In the genomic region with DNA sequence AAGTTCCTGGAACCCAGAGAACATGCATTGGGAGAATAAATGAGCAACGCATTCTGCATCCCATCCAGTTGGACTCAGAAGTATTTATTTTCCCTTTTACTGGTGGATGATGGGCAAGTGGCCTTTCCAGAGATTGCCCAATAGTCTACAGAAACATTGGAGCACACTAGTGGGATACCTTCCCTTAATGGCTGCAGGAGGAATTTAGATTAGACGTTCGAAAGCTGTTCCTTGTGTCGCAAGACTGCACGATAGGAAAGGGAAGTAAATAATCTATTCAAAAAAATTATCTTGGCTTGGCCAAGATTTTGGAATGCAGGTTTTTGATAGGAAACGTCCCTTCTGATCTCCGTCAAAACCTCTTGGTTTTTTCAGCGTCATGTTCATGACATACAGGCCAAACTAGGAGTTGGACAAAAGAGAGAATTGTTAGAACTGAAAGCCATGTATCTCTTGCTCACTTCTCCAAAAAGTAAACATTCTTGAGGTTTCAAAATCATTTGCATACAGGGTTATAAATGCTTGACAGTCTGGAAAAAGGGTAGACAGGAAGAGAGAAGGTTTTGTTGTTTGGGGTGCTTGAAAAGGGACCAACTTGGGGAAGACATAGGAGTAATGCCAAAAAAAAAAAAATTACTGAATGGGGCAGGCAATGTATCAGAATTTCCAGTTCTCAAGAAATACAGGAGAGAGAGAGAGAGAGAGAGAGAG, we compare ENCODE assay signal across 8 mouse cellular contexts. TPM values are rescaled to one million over a fixed set of nuclear protein-coding genes. Genes with fewer than 3 reads are reported as not detected.
A peak's percentile ranks its signal among the peaks of the same experiment; 100 is the strongest.
DNase-seq lines count a peak whose midpoint lies in the region; ATAC-seq and TF ChIP-seq lines count a peak whose summit lies in the region.

No protein-coding gene starts in this region.

- no peak for ATAC-seq in lung, embryonic 16.5 days (ENCODE audit: low read depth)
- no peak for ATAC-seq in megakaryocyte progenitor cell, adult 5-6 weeks (replicated peaks; ENCODE audit: poor library complexity)

- TF ChIP-seq CTCF in E14TG2a.4 (conservative IDR thresholded peaks at IDR 0.05; ENCODE audit: low read length), result no peak

- peak overlapping the region; percentile 97; the same call in 1 of the 2 replicates for H3K4me3 ChIP-seq in E14TG2a.4 (replicated peaks; ENCODE audit: low read length)
- H3K4me3 ChIP-seq in hindbrain, embryonic 10.5 days, result peak overlapping the region; percentile 94
- peak overlapping the region; percentile 93 for H3K4me3 ChIP-seq in lung, embryonic 16.5 days (ENCODE audit: low read length)

- peak overlapping the region; percentile 97 for H3K27ac ChIP-seq in hindbrain, embryonic 10.5 days
- peak overlapping the region; percentile 100 for H3K27ac ChIP-seq in lung, embryonic 16.5 days (ENCODE audit: low read length)

- peaks cover 46% of the 10 kb centered on the region for H3K4me1 ChIP-seq in E14TG2a.4 (replicated peaks; ENCODE audit: low read depth, low read length)
- H3K4me1 ChIP-seq in hindbrain, embryonic 10.5 days (replicated peaks), result peaks cover 15% of the 10 kb centered on the region
- H3K4me1 ChIP-seq in lung, embryonic 16.5 days (replicated peaks; ENCODE audit: control insufficient read depth, insufficient read depth, low read length), result peaks cover 10% of the 10 kb centered on the region

- H3K27me3 ChIP-seq in E14TG2a.4 (ENCODE audit: insufficient read depth, low read length), result peaks cover 15% of the 10 kb centered on the region
- no peaks in the 10 kb centered on the region for H3K27me3 ChIP-seq in hindbrain, embryonic 10.5 days (ENCODE audit: insufficient read depth, poor library complexity, severe bottlenecking)
- H3K27me3 ChIP-seq in lung, embryonic 16.5 days (ENCODE audit: control insufficient read depth, insufficient read depth, low read depth, low read length), result no peaks in the 10 kb centered on the region

- peak overlapping the region; percentile 75 for H3K4me2 ChIP-seq in lung, embryonic 16.5 days (ENCODE audit: low read depth, low read length)

- peaks cover 10% of the 10 kb centered on the region for H3K36me3 ChIP-seq in E14TG2a.4 (ENCODE audit: insufficient read depth, low read length)
- H3K36me3 ChIP-seq in hindbrain, embryonic 10.5 days, result peaks cover 14% of the 10 kb centered on the region
- H3K36me3 ChIP-seq in lung, embryonic 16.5 days (ENCODE audit: control insufficient read depth, insufficient read depth, low read length), result no peaks in the 10 kb centered on the region

- no peaks in the 10 kb centered on the region for H3K9me3 ChIP-seq in E14TG2a.4 (ENCODE audit: low read length)
- 0 out of 2 replicates have a peak, but pooled peaks cover 2% of the 10 kb centered on the region for H3K9me3 ChIP-seq in hindbrain, embryonic 10.5 days
- no peaks in the 10 kb centered on the region for H3K9me3 ChIP-seq in lung, embryonic 16.5 days (ENCODE audit: control insufficient read depth, low read length)

- 87% methylated on average over 8 of the region's 8 CpGs for WGBS in hindbrain, embryonic 10.5 days
- WGBS in lung, embryonic 16.5 days, result 43% methylated on average over 8 of the region's 8 CpGs

- no peak overlapping the region; the same call in 1 of the 2 replicates for H3K9ac ChIP-seq in lung, embryonic 16.5 days (ENCODE audit: low read length)

- peak; percentile 77 for DNase-seq in NIH3T3 (ENCODE audit: low read depth)
- no peak for DNase-seq in hindbrain, embryonic 10.5 days (ENCODE audit: low spot score)
- DNase-seq in ovary, postnatal 14 days (ENCODE audit: low spot score), result no peak
- no peak for DNase-seq in gastrocnemius, postnatal 4 days (ENCODE audit: low spot score in 2 of 2)
- no peak for DNase-seq in left cerebral cortex, adult 11 months (ENCODE audit: low spot score)

RNA-seq across cellular contexts. Expression of gene Cited2, which starts 2.0 kb away (rescaled TPM):
- polyA plus RNA-seq in hindbrain, embryonic 10.5 days (2016; fragmentation: Nextera tagmentation; extraction: Ambion mirVana), result 76.3 and 113 TPM in 2 replicates
- polyA plus RNA-seq in lung, embryonic 16.5 days (2015; fragmentation: Nextera tagmentation; extraction: Ambion mirVana), result 31.7 and 37.8 TPM in 2 replicates
- total RNA-seq in megakaryocyte progenitor cell, adult 5-6 weeks (2015), result 195 and 231 TPM in 2 replicates
- 49.9 and 57.5 TPM in 2 replicates for total RNA-seq in megakaryocyte progenitor cell, adult 5-6 weeks (2017)
- total RNA-seq in gastrocnemius, postnatal 4 days (2021), result 10 to 100 TPM; 37.6 to 41.5 TPM
